Mouse (Mus musculus) regulatory T cell (primary cell): Measurements from ENCODE around the gene Raver2.

Experiments
- in situ Hi-C: fragments of 300-600 bp; cut with MboI, MseI; formaldehyde crosslinking; loops from one replicate; pipeline ENCODE4 v1.15.1; 2025; ENCODE audit warnings: high pct_unique_total_duplicates

Gene Raver2

DNA sequence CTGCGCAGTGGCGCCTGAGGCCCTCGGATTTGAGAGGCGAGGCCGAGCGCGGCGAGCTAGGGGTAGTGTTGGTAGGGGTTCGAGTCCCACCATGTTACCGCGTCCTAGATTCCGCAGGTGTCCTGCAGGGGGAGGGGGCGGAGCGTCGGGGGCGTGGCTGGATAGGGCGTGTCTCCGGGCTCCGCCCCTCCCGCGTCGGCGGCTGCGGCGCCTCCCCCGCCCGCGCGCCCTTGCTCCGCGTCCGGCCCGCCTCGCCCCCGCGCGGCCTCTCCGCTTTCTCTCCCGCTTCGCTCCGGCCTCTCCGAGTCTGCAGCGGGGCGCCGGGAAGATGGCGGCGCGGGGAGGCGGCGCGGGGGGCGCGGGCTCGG lies at the start of gene Raver2:
Gene Raver2 (plus strand): TSS at position 198 of the 368 bp plus-strand sequence.
- in situ Hi-C loops, result no loop called here

DNA sequence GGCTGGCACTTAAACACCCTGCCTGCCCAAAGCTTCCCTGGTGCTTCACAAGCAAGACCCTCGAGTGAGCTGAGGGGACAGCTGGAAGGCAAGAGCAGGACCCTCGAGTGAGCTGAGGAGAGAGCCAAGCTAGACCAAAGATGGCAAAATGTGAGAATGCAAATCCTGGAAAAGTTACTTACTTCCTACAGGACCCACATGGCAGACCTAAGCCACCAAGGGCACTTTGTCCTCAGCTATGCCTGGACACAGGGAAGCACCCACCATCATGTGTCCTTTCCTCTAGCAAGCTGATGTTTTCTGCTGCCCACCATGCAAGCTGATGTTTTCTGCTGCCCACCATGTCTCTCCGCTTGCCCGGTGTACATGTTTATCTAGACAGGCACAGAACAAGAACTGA lies 48.2 kb upstream of the Raver2 start, which contains the start of gene Gm10577:
Gene Gm10577 (minus strand): TSS at position 101 of the 400 bp plus-strand sequence.
- in situ Hi-C loops, result no loop called here

DNA sequence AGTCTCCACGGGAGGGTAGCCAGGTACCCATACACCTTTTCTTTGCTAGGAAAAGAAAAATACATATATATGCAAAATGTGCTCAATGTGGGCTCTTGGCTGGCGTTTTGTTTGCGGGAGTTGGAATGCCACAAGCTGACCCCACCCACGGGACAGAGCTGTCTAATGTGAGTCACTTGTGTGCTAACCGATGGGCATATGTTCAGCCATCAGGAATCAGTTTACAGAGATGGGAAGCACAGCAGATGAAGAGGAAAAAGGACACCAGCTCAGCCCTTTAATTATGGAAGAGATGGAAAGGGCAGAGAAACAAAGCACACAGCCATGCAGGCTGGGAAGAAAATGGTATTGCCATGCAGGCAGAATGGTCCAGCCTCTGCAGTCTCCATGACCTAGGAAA lies 42.2 kb upstream of the Raver2 start:
- in situ Hi-C loops, result no loop called here

DNA sequence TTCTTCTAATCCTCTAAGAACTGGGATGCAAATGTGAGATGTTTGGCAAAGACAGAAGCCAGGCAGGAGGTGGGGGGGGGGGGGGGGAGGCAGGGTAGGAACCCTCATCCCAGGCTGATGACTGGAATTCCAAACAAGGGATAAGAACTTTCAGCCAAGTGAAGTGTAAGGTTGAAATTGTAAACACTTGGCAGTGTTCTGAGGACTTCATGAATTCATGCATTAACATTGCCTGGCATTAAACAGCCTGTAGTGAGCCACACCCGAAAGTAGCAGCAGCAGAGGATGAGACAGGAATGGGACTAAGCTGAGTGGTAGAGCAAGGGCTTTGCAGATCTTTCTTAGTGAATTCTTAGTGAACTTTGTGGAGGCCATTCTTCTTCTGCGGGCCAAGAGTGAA lies 41.8 kb upstream of the Raver2 start:
- in situ Hi-C loops, result no loop called here

DNA sequence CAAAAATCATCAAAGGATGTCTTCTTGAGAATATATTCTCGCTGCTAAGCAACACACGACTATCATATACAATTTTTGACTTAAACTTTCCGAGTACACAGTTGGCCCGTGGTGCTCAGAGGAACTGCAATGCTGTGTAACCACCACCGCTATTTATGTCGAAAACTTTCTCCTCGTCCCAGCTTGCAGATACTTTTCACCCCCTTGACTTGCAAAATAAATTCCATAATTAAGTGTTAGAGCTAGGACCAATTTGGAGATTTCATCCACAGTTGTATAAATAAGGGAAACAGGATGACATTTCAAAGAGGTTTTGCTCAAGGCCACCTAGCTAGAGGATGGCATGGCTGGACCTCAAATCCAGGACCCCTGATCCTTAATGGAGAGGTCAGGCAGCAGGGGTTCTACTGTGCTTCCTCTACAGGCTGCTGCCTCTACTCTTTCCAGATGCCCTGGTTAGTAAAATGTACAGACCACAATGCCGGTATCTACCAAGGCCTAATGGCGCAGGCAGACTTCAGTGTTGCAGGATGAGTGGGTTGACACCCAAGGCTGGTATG lies 40.9 kb upstream of the Raver2 start:
- in situ Hi-C loops, result no loop called here

DNA sequence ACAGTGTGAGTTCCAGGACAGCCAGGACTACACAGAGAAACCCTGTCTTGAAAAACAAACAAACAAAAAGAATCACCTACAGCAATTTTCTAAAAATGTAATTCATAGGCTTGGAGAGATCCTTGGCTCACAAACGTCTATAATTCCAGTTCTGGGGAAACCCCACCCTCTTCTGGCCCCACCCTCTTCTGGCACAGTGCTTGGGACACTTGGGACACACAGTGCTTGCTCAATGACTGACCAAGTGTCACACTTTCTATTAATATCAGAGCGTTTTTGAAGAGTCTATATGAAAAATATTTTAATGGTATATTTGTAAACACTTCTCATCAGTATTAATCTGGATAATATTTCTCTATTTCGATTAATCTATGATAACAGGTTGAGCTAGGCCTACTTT lies 35.7 kb upstream of the Raver2 start:
- in situ Hi-C loops, result no loop called here

DNA sequence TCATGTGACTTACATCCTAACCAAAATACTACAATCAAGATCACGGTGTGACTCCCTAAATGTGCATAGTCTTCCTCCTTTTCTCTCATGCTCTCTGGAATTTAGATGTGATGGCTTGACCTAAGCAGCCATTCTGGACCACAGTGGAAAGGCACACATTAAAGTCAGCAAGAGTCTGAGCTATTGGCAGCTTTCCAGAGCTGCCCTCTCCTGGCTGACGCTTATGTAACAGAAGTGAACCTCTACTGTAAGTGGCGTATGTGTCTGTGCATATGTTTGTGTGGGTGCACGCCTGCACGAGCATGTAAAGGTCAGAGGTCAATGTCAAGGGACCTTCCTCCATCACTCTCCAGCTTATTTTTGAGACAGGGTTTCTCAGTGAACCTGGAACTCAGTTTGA lies 33.7 kb upstream of the Raver2 start:
- in situ Hi-C loops, result no loop called here

DNA sequence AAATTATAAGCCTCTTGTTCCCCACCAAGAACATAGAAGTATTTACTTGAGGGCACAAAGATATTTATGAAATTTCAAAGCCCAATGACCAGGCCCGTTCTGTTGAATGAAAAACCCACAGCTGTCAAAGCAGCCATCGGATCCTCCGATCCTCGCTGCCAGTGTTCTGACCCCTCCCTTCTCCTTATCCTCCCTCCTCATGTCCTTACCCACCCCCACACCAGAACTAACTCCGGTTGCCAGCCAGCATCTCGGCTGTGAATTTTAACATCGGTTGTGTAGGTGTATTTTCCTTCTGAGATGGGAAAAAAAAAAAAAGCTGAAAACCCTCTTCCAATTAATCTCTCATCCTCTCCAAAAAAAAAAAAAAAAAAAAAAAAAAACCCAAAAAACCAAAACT lies 31.6 kb upstream of the Raver2 start:
- in situ Hi-C loops, result no loop called here

DNA sequence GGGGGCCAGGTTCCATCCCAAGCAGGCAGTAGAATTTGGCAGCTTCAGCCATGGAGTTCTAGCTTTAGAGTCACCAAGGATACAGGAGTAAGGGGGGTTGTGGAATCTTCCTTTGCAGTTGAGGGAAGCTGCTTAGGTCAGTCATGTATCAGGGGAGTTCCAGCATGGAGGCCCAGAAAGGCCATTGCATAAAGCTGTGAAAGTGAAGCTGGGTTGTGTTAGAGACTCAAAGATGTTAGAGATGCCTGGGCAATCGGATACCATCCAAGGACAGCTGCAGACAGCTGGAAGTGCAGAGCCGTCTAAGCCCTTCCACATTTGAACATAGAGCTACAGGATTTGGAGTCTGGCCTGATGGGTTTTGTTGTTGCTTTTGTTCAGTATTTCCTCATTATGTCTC lies 25.1 kb upstream of the Raver2 start:
- in situ Hi-C loops, result no loop called here

DNA sequence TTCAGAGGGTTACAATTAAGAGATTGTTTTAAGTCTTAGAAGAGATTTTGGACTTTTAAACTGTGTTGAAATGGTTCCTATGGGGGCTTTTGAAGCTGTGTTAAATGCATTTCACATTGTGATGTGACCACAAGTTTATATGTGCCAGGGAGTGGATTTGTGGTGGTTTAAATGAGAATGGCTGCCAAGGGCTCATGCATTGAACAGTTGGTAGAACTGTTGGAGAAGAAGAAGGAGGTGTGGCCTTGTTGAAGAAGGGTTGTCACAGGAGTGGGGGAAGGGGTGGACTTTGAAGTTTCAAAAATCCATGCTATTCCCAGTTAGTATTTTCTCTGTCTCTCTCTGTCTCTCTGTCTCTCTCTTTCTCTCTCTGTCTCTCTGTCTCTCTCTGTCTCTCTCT lies 24.6 kb upstream of the Raver2 start:
- in situ Hi-C loops, result no loop called here

DNA sequence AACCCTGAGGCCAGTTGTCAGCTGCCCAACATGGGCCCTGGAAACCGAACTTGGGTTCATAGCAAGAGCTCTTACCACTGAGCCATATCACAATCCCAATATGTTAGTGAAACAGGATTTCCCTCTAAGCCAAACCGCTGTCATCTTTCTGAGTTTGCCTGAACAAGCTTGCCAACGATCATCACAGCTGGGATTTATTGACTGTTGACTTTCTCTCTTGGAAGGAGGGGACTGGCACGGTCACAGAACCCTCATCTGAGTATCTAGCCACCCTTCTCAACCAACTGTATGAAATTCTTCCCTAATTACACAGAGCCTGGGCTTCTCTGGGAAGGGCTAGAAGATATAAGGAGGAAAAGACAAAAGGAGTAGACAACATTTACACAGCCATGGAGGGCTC lies 22.2 kb upstream of the Raver2 start:
- in situ Hi-C loops, result no loop called here

DNA sequence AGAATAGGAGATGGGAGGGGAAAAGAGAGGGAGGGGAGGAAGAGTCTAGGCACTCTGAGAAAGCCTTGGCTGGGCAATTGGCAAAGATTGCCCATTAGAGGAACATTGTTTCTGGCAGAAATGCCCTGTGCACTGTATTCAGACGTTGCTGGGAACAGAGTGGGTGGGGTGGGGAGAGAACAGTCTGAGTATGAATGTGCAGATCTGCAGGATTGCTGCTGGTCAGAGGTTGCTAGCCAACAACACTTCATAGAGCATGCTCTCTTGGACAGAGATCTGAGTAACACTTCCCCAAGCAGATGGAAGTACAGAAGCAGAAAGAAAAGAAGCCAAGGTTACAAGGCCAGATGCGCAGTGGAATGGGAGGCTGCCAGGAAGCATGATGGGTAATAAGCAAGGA lies 6.6 kb upstream of the Raver2 start:
- in situ Hi-C loops, result no loop called here

DNA sequence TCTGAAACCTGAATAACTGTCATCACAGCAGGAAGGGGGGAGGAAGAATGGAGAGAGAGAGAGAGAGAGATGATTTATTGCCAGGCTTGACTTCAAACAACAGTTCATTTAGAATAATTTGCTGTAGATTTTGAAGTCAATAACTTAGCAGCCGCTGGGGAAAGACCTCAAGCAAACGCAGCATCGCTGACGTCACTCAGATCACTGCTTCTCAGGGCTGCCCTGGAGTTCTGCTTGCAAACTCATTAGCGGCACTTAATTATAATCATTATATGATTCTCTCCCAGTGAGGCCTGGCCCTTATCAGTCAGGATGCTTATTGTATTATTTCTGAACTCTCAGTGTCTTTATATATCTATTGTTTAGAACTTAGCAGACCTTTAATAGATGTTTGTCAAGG lies 2.4 kb upstream of the Raver2 start:
- in situ Hi-C loops, result no loop called here

DNA sequence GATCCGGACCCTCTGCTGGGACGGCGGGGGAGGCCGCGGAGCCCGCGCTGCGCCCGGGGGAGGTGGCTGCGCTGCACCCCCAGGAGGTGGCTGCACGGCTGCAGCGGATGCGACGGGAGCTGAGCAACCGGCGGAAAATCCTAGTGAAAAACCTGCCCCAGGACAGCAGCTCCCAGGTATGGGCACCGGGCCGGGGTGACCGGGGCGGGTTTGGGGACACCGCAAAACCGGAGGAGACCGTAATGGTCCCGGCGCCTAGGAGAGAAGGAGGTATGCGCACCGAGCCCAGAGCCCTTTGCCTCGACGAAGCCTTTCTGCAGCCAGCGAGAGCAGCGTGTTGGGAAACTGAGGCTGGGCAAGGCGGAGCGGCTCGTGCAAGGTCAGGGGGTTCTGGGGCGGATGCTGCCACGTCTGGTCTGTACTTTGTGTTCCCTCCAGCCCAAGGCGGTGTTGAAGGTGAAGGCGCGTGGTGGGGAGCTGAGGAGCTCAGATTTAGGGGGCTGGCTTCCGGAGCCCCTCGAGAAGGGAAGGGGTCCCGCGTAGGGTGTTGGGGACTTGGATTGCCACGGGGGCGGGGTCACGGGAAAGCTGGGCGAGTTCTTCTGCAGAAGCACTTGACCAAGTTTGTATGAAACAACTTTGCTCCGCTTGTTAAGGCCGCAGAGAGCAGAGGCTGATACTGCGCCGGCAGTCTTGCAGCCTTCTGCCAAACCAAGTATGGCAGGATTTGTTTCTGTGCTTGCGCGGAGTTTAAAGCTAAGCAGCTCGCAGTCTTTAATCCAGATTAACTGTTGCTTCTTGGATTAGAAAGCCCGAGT lies 580 bp downstream of the Raver2 start:
- in situ Hi-C loops, result no loop called here

DNA sequence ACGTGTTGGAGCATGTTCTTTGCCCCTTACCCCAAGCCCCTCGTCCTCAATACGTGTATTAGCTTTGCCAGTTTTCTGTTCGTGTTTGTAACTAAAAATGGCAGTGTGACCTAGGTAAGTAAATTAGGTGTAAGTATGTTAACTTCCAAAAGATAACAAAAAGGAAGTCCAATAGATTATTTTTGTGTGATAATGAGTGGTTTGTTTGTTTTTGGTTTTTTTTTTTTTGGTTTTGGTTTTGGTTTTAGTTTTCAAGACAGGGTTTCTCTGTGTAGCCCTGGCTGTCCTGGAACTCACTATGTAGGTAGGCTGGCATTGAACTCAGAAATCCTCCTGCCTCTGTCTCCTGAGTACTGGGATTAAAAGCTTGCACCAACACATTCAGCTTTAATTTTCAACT lies 2.8 kb downstream of the Raver2 start:
- in situ Hi-C loops, result no loop called here

DNA sequence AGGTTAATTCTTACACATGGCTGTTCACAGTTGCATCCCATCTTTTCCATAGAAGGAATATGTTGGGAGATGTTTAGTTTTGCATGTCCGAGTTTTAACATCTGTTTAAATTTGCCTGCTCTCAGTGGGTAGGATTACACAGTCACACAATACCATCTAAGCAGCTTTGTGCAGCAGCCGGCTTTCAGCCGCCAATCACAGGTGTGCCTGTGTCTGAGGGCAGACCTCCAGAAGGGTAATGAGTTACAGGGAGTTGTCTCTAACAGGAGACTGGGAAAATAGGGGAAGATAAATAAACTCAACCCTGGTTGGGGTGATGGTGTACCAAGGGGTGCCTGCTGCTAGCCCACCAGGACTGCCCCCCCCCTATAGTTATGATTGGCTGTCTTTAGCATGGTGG lies 7.6 kb downstream of the Raver2 start:
- in situ Hi-C loops, result loop anchor here (25.0 kb wide), 1 partner anchor 1439 kb away; no protein-coding TSS in a partner anchor

DNA sequence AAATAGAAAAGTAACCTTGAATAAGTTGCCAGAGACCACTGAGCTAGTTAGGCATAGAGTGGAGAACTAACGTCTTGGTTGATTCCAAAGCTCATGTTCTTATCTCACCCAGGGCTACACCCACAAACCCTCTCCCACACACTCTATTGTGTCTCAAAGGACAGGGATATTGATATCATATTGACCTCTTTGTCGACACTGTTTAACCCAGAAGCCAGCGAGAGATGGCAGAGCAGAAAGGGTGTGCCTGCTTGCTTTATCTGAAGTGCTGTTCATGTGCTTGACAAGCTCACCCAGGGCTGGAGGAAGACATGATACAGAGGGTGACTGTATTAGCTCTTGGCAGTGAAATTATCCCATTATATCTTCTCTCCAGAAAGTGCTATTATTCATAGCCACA lies 11.2 kb downstream of the Raver2 start:
- in situ Hi-C loops, result loop anchor here (25.0 kb wide), 1 partner anchor 1443 kb away; no protein-coding TSS in a partner anchor

DNA sequence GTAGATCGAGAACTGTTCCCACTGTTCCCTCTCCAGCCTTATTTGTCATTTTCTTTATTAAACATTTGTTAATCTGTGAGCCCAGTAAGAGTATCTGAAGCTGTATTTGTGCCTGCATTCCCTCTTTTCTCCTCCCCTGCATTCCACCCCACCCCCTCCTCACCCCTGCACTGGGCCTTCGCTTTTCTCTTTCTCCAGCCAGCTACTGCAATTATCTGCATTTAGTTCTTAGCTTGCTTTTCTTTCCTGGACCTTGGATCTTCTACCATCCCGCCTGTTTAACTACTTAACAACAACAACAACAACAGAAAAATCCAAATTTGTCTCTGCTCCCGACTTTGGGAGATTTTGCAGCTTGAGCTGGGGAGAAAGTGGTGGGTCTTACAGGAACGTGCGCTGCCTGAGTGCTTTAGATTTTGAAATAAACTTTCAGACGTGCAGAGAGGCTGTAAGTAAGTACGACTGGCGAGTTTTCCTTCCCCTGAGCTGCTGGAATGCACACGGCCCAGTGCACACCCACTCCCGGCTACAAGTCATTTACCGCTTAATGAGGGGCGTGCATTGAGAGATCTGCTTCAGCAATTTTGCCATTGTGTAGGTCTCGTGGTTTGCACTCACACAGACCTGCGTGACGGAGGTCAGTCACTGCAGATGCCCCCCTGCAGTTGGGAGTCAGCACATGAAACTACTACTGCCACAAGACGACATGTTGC lies 13.5 kb downstream of the Raver2 start:
- in situ Hi-C loops, result loop anchor here (25.0 kb wide), 1 partner anchor 1445 kb away; no protein-coding TSS in a partner anchor

DNA sequence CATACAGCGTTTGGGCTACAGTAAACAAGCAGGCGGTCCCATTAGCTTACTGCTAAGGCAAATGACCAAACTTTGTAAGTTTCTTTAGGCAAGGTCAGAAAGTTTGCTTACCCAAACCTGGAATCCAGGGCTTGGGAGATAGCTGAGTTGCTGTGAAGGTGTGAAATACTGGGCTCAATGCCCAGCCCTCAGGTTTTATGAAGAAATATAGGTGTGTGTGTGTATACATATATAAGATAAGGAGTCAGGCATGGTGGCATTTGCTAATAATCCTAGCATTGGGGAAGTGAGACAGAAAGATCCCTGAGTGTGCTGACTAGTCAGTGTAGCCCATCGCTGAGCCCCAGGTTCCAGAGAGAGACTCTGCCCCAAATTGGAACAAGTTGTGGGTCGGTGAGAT lies 16.1 kb downstream of the Raver2 start:
- in situ Hi-C loops, result loop anchor here (25.0 kb wide), 1 partner anchor 1448 kb away; no protein-coding TSS in a partner anchor

DNA sequence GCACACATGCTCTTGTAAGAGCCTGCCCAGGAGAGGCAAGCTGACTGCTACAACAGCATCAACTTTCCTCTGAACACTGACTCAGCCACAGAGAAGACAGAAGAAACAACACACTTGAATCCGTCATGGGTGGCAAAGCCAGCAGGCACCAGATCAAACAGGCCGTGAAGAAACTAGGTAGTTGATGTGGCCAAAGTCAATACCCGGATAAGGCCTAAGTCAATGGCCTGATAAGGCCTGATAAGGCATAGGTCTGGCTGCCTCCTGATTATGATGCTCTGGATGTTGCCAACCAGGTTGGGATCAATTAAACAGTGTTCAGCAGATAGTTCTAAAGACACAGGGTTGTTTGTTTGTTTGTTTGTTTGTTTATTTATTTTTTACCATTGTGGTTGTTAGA lies 17.3 kb downstream of the Raver2 start:
- in situ Hi-C loops, result loop anchor here (25.0 kb wide), 1 partner anchor 1449 kb away; no protein-coding TSS in a partner anchor

DNA sequence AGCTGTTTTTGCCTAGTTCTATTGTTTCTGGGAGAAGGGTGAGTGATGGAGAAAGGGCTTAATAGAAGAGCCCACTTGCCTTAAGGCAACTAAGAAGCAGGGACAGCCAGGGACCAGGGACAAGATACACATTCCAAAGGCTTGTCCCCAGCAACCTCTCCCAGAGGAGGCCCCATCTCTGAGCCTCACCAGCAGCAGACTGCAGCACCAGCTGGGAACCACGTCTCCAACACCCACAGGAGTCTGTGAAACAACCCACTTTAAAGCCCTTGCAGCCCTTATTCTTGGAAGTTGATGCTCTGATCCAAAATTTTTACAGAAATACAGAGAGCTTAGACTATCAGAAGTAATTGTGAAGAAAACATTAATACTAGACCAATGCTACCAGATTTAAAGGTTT lies 18.9 kb downstream of the Raver2 start:
- in situ Hi-C loops, result loop anchor here (25.0 kb wide), 1 partner anchor 1450 kb away; no protein-coding TSS in a partner anchor

DNA sequence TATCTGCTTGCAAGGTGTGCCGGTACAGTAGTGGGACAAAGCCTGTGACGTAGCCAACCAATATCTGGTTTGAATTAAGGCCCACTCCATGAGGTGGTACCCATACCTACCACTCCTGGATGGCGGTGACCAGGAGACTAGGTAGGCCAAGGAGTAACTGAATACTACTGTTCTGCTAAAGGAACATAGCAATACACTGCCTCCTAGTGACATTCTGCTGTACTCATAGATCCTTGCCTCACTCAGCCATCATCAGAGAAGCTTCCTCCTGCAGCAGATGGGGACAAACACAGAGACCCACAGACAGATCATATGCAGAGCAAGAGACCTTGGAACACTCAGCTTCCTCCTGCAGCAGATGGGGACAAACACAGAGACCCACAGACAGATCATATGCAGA lies 21.8 kb downstream of the Raver2 start:
- in situ Hi-C loops, result loop anchor here (10.0 to 25.0 kb wide), 2 partner anchors 1364 to 1453 kb away; no protein-coding TSS in a partner anchor
